Mouse (Mus musculus) midbrain, embryonic 15.5 days (tissue): ENCODE measurements around the gene Rundc3b. TPM values are rescaled to one million over a fixed set of nuclear protein-coding genes. Genes with fewer than 3 reads are reported as not detected.

ENCODE experiments used
- ATAC-seq: fragments of 200-750 bp; cut with Nextera tagmentation; replicated peaks from 2 replicates; pipeline ENCODE4 v1.8.0; 2017; ENCODE audit warnings: moderate TSS enrichment
- H3K27ac ChIP-seq: fragments of 300-500 bp; sonication (generic); 2 replicates; pipeline ENCODE4 v1.5.1; 2015; ENCODE audit warnings: mild to moderate bottlenecking, inconsistent platforms
- H3K27me3 ChIP-seq: fragments of 300-500 bp; sonication (generic); replicated peaks from 2 replicates; pipeline ENCODE4 v1.6.1; 2015; ENCODE audit warnings: inconsistent platforms
- H3K36me3 ChIP-seq: fragments of 300-500 bp; sonication (generic); replicated peaks from 2 replicates; pipeline ENCODE4 v1.6.1; 2015; ENCODE audit warnings: inconsistent platforms
- H3K4me1 ChIP-seq: fragments of 300-500 bp; sonication (generic); 2 replicates; pipeline ENCODE4 v1.6.1; 2015; ENCODE audit warnings: inconsistent platforms
- H3K4me2 ChIP-seq: fragments of 300-500 bp; sonication (generic); 2 replicates; pipeline ENCODE4 v1.6.1; 2015; ENCODE audit warnings: inconsistent platforms, mild to moderate bottlenecking, moderate library complexity
- H3K4me3 ChIP-seq: fragments of 300-500 bp; sonication (generic); 2 replicates; pipeline ENCODE4 v1.5.1; 2015; ENCODE audit warnings: mild to moderate bottlenecking, inconsistent platforms
- H3K9ac ChIP-seq: fragments of 300-500 bp; sonication (generic); 2 replicates; pipeline ENCODE4 v1.6.1; 2015; ENCODE audit warnings: mild to moderate bottlenecking, inconsistent platforms
- H3K9me3 ChIP-seq: fragments of 300-500 bp; sonication (generic); 2 replicates; pipeline ENCODE4 v1.6.1; 2016; ENCODE audit warnings: inconsistent platforms
- polyA plus RNA-seq: library from polyadenylated mRNA; unstranded; fragments of >200 nt; fragmentation: Nextera tagmentation; extraction: Ambion mirVana; gene quantifications from 2 replicates; pipeline ENCODE4 v1.2.1, GENCODE M21; 2015

Rundc3b gene
- polyA plus RNA-seq, 1 experiment from 2014 or later: 48.0 TPM

DNA sequence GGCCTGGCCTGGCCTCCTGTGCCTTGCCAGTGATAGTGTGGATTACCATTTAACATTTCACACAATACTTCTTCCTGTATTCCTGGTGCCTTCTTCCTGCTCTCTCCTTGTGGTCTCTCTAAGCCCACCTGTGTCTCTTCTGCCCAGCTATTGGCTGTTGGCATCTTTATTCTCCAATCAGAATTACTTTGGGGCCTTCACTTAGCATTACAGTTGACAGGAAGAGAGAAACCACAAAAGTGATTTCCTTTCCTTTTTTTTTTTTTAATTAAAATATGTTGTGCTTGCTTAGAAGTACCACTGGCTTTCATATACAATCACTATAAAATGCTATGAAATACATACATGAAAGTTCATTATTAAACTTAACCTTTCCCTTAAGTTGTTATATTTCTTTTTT, 167.2 kb downstream of the Rundc3b start:
- no peaks in the 10 kb centered on the region for H3K4me1 ChIP-seq
- H3K4me2 ChIP-seq: no peak overlapping the region
- 0 out of 2 replicates have a peak, but pooled peaks cover 4% of the 10 kb centered on the region for H3K36me3 ChIP-seq
- H3K9me3 ChIP-seq: no peaks in the 10 kb centered on the region
- no peak overlapping the region for H3K27ac ChIP-seq
- no peak overlapping the region for H3K9ac ChIP-seq
- ATAC-seq: no peak
- no peak overlapping the region for H3K4me3 ChIP-seq
- H3K27me3 ChIP-seq: no peaks in the 10 kb centered on the region

Other genes starting within 250 kb of the Rundc3b start
- gene Dbf4, start 200.2 kb downstream of the Rundc3b start, polyA plus RNA-seq: 9.6 and 9.7 TPM in 2 replicates
- 7.2 and 7.4 TPM in 2 replicates for gene Slc25a40, start 200.1 kb downstream of the Rundc3b start, polyA plus RNA-seq
- gene Abcb1a, start 37.1 kb upstream of the Rundc3b start, polyA plus RNA-seq: 1.9 TPM in 2 replicates
- gene Abcb1b, start 175.2 kb upstream of the Rundc3b start, polyA plus RNA-seq: 0.44 and 0.82 TPM in 2 replicates